Mouse (Mus musculus): ENCODE measurements around the gene Cxcl14. TPM values are rescaled to one million over a fixed set of nuclear protein-coding genes. Genes with fewer than 3 reads are reported as not detected.

The Cxcl14 gene
- total RNA-seq, 2 experiments from 2014 or later = 81.4 to 86.1 TPM

DNA sequence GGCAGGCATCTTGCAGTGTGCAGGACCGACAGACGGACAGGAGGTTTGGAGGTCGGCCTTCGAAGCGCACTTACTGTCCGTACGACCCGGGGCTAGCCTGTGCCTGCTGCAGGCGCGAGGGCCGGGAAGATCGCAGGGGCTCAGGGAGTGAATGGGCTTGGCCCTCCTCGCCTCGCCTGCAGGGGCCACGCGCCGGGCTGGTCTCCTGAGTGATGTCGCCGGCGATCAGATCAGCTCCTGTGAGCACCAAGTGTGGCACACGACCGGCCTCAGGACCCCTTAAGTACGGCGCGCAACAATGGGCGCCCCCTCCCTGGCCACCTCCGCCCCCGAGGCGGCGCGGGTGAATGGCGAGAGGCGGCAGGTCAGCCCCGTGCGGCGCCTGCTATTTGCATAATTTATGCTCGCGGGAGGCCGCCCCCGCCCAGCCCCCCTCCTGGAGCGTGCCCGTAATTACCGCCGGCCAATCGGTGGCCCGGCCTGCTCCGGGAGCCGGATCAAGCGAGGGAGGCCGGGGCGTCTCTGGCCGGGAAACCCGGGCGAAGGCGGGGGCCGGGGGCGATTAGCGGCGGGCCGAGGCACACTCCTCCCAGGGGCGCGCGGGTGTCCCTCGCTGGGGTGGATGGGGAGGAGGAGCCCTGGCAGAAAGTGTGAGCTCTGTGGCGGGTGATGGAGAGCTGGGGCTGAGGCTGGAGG is 44.3 kb downstream of the Cxcl14 start, which contains the start of gene Neurog1:
TSS of gene Neurog1 (minus strand) at position 240 of the 696 bp plus-strand sequence.
- DNase-seq (ENCODE audit: low spot score in 2 of 2) = peak; percentile 34 to 66

DNA sequence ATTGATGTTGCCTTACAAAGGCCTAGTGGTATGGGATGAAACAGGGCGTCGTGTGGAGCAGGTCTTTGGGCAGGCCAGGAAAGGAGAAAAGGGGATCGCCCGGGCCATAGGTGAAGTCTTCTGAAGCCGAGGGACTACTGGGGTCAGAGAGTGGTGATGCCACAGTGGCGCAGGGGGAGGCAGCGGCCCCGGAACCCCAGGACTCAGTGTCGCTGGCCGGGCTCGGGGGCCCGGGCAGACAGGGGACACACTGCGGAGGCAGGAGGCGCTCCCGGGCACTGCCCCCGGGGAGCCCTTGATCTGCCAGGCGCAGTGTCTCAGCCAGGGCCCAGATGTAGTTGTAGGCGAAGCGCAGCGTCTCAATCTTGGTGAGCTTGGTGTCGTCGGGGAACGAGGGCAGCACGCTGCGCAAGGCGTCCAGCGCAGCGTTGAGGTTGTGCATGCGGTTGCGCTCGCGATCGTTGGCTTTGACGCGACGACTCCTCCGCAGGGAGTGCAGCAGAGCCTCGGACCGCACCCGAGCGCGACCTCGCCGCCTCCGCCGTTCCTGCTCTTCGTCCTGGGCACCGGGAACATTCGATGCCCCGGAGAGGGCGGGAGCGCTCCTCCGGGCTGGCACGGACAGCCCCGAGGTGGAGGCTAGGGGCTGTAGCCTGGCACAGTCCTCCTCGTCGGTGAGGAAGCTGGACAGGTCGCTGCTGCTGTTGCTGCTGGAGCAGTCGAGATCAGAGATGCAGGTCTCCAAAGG is 45.0 kb downstream of the Cxcl14 start:
- DNase-seq (ENCODE audit: low spot score in 2 of 2) = no peak

DNA sequence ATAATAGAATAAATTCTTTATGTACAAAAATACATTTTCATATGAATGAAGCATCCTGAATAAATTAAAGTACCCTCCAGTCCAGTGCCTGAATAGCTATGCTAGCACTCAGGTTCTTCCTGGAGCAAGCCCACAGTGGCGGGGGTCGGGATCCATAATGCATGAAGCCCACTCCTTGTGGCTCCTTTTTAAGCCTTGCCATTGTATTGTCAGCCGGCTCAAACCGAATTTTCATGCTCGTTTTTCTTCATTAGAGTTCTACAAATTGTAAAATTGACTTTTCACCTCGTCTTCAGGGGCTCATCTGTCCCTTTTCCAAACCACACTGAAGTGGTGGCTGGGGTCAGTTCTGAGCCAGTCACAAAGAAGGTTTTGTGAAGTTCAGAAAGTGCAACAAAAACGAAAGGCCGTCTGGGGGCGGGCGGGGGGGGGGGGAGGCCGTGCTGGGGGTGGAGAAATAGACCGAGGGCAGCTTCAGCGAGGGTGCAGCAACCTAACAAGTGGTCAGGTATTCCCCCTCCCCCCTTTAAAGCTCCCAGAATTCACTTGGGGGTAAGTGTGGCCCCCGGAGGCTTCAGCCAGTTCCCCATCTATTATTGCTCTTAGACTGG is 45.7 kb downstream of the Cxcl14 start:
- no peak for DNase-seq (ENCODE audit: low spot score in 2 of 2)

DNA sequence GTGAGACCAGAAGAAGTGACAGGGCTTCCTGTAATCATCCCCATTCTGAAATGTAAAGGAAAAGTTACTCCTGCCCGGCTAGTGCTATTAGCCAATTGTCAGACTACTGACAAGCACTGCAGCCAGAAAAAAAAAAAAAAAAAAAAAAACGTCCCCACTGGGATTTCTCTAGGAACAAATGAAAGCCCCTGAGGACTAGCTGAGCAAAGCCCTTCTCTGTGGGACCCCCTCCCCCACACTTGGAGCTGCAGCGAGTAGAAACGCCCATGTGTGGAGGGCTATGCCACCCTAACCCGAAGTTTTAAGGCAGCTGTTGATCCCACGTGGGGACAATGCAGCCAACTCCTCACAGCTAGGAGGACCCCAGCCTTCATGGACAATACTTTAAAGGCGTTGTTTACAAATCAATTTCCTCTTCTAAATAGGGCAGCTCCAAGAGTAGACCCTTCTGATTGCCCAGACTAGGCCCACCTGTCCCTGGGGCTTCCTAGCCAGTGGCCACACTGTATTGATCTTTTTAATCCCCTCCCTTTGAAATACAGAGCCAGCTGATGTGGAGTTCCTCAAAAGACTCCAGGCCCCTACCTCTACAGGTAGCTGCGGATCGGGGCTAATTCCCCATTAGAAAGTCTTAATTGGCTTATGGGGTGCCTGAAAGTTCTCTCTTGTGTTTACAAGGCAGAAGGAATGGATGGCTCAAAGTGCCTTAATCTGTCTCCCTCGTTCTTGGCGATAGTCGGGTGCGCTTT is 46.6 kb downstream of the Cxcl14 start:
- no peak for DNase-seq (ENCODE audit: low spot score in 2 of 2)

DNA sequence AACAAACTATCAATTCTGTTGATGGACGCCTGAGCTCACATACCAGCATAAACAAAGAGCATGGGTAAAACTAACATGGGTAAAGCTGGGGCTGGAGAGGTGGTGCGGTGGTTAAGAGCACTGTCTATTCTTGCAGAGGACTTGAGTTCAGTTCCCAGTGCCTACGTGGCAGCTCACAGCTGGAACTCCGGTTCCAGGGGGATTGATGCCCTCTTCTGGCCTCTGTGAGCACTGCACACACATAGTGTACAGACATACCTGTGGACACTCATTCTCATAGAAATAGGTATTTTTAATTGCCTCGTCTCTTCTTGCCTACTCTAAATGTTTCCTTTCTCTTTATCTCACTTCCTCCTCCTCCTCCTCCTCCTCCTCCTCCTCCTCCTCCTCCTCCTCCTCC is 53.2 kb downstream of the Cxcl14 start:
- DNase-seq (ENCODE audit: low spot score in 2 of 2) = no peak

DNA sequence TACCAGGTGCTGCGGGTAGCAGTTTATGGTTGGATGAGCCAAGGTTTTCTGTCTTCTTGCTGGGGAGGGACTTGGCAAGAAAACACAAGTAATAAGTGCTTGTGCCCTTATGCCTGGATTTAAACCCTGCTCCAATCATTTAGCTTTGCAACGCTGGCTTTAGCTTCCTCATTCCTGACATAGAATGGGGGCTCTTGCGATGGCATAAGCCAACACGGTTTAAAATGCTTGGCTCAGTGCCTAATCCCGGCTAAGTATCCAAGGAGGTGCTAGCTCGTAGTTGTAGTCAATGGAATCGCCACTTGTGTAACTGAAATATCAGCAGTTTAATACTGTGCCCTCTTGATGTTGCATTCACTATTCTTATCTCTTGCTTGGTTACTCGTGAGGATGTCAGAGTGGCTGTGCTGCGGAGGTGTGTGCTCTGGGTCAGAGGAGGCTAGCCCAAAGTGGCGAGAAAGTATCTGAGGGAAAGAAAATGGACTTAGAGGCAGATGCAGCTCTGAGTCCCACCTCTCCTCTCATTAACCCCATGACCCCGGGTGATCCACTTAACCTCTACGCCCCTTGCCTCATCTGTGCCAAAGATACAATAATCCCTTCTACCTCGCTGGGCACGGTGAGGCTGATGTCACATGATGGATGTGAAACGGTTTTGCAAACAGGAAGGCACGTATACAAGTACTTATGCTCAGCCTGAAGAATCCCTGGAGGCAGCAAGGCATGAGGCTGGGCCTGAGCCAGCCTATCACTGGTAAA is 56.2 kb downstream of the Cxcl14 start:
- DNase-seq (ENCODE audit: low spot score in 2 of 2) = no peak

Other genes with a start within 250 kb of the Cxcl14 start
- 100 to 1,000 TPM; 122 to 128 TPM for gene H2afy, start 160.2 kb downstream of the Cxcl14 start, total RNA-seq (2021)
- gene Tifab, start 117.7 kb downstream of the Cxcl14 start, total RNA-seq (2021) = 1 to 10 TPM; 1.8 to 2.0 TPM
- gene Neurog1, start 44.4 kb downstream of the Cxcl14 start, total RNA-seq (2021) = not detected
- not detected for gene Gm3045, start 130.0 kb upstream of the Cxcl14 start, total RNA-seq (2021)
- not detected for gene Slc25a48, start 141.8 kb upstream of the Cxcl14 start, total RNA-seq (2021)
- not detected for gene Il9, start 185.7 kb upstream of the Cxcl14 start, total RNA-seq (2021)
- 1 to 10 TPM; 3.6 to 5.5 TPM for gene Fbxl21, start 225.9 kb upstream of the Cxcl14 start, total RNA-seq (2021)